Mouse (Mus musculus): ENCODE data around the gene Rere.

Gene Rere

DNA sequence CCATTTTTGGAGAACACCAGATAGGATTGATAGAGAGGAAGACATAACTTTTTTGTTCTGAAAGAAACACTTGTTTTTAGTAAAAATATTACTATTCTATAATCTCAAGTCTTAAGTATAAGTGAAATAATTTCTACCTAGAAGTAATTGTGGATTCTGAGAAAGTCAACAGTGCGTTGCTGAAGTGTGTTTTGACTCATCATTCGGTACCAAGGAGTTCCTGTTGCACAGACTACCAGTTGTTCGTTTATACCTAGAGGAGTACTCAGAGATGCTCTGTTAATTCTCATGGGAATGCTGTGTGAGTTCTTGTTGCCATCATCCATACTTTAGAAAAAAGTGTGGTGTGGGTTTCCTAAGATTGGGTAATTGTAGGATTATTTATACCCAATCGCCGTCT, 154.1 kb downstream of the Rere start:
- no peak for DNase-seq

DNA sequence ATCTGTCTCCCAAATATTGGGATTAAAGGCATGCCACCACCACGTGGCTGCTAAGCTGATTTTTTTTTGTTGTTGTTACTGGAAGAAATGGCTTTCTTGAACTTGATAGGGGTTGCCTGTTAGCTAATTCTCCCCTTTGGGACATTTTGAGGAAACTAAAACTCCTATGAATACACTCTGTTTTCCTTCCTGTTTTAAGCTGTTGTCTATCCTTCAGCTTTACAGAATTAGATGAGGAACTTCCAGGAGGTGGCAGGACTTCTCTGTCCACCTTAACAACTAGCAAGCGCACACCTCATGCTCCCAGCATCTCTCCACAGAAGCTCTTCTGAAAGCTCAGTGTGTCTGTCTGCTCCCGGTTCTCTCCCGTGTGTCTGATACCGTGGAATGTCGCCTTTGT, 157.2 kb downstream of the Rere start:
- no peak for DNase-seq

DNA sequence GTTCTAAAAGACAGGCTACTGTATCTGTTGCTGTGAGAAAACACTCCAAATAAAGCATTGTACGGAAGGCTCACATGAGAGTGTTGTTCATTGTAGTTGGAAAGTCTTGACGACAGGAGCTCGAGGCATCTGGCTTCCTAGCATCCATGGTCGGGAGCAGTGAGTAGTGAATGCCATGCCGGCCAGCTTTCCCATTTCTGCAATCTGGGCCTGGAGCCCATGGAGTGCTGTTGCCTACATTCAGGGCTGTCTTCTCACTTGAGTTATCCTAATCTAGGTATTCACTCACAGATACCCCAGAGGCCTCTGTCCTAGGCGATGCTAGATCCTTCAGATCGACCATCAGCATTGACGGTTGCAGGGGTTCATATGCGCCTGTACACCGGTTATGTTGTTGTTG, 160.5 kb downstream of the Rere start:
- no peak for DNase-seq

DNA sequence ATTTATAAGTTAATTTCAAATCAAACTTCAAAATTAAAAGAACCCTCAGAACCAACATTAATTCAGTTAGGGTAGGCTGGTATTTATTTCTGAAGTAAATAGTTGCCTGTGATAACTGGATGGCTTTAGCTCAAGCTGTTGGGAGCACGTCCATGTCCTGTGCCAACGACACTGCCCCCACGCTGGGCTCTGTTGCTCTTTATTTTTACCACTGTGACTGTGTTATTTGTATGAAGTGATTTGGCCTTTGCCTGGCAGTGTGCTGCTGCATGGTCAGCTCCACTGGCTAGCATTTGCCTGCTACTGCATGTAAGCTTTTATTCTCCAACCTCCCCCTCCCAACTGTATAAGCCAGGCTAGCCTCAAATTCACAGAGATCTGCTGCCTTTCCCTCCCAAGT, 162.6 kb downstream of the Rere start:
- DNase-seq = no peak

GRCm38 (mm10) chr4:150446617-150447016, 165.2 kb downstream of the Rere start:
- no peak for DNase-seq

DNA sequence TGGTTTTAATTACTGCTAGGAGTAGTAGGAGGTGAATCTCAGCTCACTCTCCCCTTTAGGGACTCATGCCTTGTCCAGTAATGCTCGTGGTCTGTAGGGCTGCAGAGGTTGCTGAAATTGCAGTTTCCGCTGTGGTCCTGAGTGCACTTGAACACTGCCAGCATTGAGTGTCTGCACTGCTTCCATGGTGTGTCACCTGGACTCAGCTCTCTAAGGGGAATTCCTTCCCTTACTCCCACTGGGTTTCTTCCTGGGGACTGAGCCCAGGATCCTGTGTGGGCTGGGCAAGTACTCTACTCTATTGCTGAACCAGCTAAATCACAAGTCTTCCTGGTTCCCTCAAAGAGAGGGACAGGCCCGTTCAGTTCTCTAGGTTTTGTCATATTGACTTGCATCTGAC, 166.1 kb downstream of the Rere start:
- DNase-seq = no peak

DNA sequence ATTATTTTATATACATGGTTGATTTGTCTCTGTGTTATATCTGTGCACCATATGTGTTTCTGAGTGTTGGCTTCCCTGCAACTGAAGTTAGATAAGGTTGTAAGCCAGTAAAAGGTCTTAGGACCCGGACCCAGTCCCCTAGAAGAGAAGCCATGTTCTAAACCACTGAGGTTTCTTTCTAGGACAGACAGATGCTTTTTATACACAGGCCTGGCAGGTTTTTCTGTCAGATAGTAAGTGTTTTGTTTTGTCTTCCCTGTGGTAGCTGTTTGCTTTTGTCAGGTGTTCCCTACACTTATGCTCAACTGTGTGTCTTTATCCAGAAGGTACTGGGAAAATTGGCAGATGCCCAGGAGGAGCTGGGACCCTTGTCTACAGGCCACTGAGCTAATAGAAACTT, 167.0 kb downstream of the Rere start:
- no peak for DNase-seq

GRCm38 (mm10) chr4:150450081-150450691, 168.7 kb downstream of the Rere start:
- DNase-seq = no peak

GRCm38 (mm10) chr4:150452155-150452847, 170.9 kb downstream of the Rere start:
- no peak for DNase-seq

GRCm38 (mm10) chr4:150454571-150455306, 173.3 kb downstream of the Rere start:
- DNase-seq = no peak

DNA sequence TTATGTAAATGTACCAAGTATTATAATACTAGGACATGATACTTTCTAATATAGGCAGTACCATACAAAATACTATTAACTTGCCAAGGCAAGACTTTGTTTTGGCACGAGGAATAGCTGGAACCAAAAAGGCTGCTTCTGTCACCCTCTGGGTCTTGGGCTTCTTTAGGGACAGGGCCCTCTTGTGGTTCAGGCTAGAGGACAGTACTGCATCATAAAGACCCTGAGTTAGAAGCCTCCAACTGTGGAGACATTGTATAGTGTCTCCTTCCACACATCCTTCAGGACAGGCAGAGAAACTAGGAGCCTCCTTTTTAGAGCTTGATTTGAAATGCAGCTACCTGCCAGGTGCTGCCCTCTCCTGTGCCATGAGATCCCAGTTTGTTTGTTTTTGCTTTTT, 174.3 kb downstream of the Rere start:
- no peak for DNase-seq

GRCm38 (mm10) chr4:150456452-150456851, 175.0 kb downstream of the Rere start:
- DNase-seq = no peak

DNA sequence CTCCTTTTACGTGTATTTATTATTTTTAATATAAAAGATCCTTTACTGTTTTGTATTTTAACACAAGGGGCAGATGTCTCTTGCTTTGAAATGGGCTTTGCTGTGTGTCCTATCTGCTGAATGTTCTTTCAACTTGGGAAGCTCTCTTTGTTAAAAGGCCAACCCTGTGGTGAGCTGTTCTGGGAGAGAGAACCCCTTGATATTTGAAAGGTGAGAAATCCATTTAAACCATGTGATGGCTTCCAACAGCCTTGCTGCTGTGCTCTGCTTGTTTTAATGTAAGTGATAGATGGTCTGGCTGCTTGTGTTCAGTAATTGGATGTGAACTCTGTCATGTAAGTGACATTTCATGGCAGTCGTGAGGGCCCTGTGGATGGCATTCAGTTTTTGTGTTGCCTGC, 175.4 kb downstream of the Rere start:
- DNase-seq = no peak

DNA sequence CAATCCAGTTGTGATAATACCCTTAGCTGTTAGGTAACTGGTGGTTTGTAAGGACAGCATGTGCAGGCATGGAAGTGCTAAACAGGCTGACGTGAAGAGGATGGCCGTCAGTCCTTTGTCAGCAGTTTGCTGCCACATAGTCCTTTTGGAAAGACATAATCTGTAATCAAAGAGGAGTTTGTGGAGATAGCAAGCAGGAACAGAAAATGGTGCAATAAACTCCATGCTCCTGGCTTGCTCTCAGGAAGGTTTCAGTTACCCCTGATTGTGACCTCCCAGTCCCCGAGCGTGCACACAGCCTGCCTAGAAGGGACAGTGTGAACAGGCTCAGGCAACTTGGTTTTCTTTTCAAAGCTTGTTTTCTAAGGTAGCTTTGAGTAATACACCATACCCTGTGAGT, 175.9 kb downstream of the Rere start:
- no peak for DNase-seq

DNA sequence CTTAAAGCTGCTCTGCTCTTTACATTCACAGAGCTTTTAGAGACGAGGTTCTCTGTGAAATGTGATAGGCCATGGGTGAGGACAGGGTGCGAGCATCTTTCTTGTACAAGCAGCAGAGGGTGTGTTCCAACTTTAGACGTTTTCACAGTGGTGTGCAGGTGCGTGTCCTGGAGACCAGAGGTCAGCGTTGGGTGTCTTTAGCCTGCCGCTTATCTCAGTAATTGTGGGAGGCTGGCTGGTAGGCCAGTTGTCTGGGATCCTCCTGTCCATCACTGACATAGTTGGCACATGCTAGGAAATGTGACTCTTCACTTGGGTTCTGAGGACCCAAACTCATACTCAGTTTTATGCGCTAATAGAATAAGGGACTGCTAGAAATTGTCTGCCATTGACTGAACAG, 176.3 kb downstream of the Rere start:
- no peak for DNase-seq

- DNase-seq = no peak
Measured at GRCm38 (mm10) chr4:150459022-150459794, 177.8 kb downstream of the Rere start.

DNA sequence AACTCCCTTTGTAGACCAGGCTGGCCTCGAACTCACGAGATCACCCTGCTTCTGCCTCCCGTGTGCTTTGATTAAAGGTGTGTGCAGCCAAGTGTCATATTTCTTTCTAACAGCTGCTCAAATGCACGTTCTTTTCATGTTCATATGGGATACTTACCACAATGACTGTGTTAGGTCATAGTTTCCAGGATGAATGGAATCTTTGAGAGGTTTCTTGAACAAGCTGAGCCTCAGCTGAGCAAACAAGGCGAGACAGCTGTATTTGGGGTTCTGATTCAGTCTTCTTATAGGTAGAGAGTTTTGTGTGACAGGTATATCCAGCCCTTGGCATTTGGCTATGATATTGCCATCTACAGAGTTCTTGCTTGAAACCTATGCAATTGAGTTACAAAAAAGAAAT, 179.0 kb downstream of the Rere start:
- no peak for DNase-seq

DNA sequence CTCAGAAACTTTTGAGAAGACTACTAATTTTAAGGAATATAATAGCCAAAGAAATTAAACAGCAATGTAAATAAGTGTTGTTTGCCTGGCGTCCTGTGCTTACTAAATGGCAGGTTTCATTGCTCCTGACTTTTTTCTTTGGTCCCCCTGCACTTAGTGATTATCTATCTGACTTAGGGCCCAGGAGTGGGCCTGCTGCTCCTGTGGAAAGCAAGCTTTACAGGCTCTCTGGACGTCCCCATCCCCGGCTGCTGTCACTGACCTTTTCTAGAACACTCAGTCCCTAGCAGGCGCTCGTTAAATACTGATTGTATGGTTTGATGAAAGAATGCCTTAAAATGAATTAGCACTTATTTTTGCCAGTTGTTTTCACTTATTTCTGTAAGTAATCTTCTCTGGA, 179.6 kb downstream of the Rere start:
- DNase-seq = no peak

DNA sequence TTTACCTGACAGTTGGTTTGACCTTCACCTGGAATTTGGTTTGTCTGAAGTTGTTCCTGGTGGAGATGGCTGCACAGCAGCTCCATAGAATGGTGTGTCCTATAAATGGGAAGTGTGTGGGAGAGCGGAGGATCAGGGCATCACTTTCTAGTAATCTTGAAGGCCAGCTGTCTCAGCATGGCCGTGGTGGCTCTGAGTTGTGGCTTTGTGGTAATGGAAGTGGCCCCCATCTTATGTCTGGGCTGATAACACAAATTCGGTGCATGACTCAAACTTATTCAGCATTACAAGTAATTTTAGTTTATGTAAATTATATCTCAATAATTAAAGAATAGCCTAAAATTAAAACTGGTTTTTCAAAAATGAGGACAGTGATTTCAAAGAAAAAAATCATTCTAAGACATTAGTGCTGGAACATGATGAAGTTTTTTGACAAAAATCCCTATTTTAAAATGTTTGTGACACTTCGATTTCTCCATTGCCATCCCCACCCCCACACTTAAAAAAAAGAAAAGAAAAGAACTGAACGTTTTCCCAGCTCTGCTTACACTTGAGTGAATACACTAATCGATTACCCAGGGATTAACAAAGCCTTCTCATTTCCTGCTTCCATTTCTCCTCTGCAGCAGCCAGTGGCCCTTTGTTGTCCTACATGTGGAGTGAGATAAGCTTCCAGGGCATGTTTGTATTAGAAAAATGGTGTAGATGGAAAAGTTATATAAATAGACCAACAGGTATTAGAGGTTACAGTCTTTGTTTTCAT, 180.2 kb downstream of the Rere start:
- DNase-seq = no peak

- DNase-seq = no peak
Measured at GRCm38 (mm10) chr4:150462367-150462766, 180.9 kb downstream of the Rere start.

- DNase-seq = peak; percentile 62 to 69
Measured at GRCm38 (mm10) chr4:150465759-150466158, 184.3 kb downstream of the Rere start.

GRCm38 (mm10) chr4:150469274-150469673, 187.8 kb downstream of the Rere start:
- DNase-seq = no peak
